Mouse (Mus musculus): Measurements from ENCODE around the gene Irgm2. TPM values are rescaled to one million over a fixed set of nuclear protein-coding genes. Genes with fewer than 3 reads are reported as not detected.

Irgm2 gene
- polyA plus RNA-seq, 1 experiment from 2014 or later, result 1.5 TPM

GRCm38 (mm10) chr11:58263516-58263915 is 64.1 kb downstream of the Irgm2 start:
- Histone ChIP-seq H3K4me2 (no peak overlapping the region), H3K27ac (no peak overlapping the region), H3K4me3 (no peak overlapping the region), H3K27me3 (no peaks in the 10 kb centered on the region), H3K9me3 (no peaks in the 10 kb centered on the region), H3K9ac (no peak overlapping the region), H3K4me1 (no peaks in the 10 kb centered on the region), H3K36me3 (no peaks in the 10 kb centered on the region)
- WGBS, result 61% methylated on average over 2 of the region's 2 CpGs
- ATAC-seq (ENCODE audit: insufficient number of reproducible peaks, insufficient read depth, low FRiP score, low TSS enrichment, low read depth), result no peak

GRCm38 (mm10) chr11:58264546-58264945 is 65.1 kb downstream of the Irgm2 start:
- H3K27ac ChIP-seq, result no peak overlapping the region
- no peak for ATAC-seq (ENCODE audit: insufficient number of reproducible peaks, insufficient read depth, low FRiP score, low TSS enrichment, low read depth)
- 81% methylated on average over 9 of the region's 9 CpGs for WGBS

DNA sequence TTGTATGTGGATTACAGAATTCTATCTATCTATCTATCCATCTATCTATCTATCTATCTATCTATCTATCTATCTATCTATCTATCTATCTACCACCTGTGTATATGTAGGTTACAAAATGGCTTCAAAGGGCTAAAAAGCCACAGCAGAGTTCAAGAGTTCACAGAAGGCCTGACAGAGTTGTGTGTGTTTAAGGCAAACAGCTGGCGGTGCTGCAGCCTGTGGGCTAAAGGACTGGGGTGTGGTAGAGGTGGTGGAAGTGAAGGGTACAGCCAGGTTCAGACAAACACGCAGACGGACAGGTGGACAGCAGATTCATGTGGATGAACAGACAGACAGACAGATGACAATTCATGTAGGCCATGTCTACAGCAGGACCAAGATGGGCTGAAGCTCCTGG is 68.9 kb downstream of the Irgm2 start:
- Histone ChIP-seq H3K4me3 (no peak overlapping the region), H3K9me3 (no peaks in the 10 kb centered on the region), H3K4me1 (no peaks in the 10 kb centered on the region), H3K27ac (no peak overlapping the region), H3K4me2 (no peak overlapping the region), H3K27me3 (no peaks in the 10 kb centered on the region), H3K9ac (no peak overlapping the region), H3K36me3 (no peaks in the 10 kb centered on the region)
- 85% methylated on average over 3 of the region's 3 CpGs for WGBS
- ATAC-seq (ENCODE audit: insufficient number of reproducible peaks, insufficient read depth, low FRiP score, low TSS enrichment, low read depth), result no peak

More at GRCm38 (mm10) chr11:58264546-58264945, 65.1 kb downstream of the Irgm2 start:
- Histone ChIP-seq H3K9ac (no peak overlapping the region), H3K4me1 (no peaks in the 10 kb centered on the region), H3K9me3 (no peaks in the 10 kb centered on the region), H3K27me3 (no peaks in the 10 kb centered on the region), H3K4me2 (no peak overlapping the region), H3K4me3 (no peak overlapping the region), H3K36me3 (no peaks in the 10 kb centered on the region)

Other genes starting within 250 kb of the Irgm2 start
- gene Larp1, start 190.6 kb upstream of the Irgm2 start, polyA plus RNA-seq (2015; fragmentation: Nextera tagmentation; extraction: Ambion mirVana), result 18.6 and 18.9 TPM in 2 replicates
- 0.29 TPM in 1 of 2 replicates, not detected in the other for gene Gm12248, start 106.5 kb upstream of the Irgm2 start, polyA plus RNA-seq (2015; fragmentation: Nextera tagmentation; extraction: Ambion mirVana)
- 100.0 and 104 TPM in 2 replicates for gene Cnot8, start 95.5 kb upstream of the Irgm2 start, polyA plus RNA-seq (2015; fragmentation: Nextera tagmentation; extraction: Ambion mirVana)
- 25.0 and 26.1 TPM in 2 replicates for gene Gemin5, start 31.1 kb upstream of the Irgm2 start, polyA plus RNA-seq (2015; fragmentation: Nextera tagmentation; extraction: Ambion mirVana)
- 135 and 138 TPM in 2 replicates for gene Mrpl22, start 28.0 kb upstream of the Irgm2 start, polyA plus RNA-seq (2015; fragmentation: Nextera tagmentation; extraction: Ambion mirVana)
- gene Igtp, start 62 bp upstream of the Irgm2 start, polyA plus RNA-seq (2015; fragmentation: Nextera tagmentation; extraction: Ambion mirVana), result 3.1 and 3.4 TPM in 2 replicates
- not detected in 2 replicates for gene 4930438A08Rik, start 75.2 kb downstream of the Irgm2 start, polyA plus RNA-seq (2015; fragmentation: Nextera tagmentation; extraction: Ambion mirVana)
- gene Zfp692, start 107.5 kb downstream of the Irgm2 start, polyA plus RNA-seq (2015; fragmentation: Nextera tagmentation; extraction: Ambion mirVana), result 30.6 and 31.4 TPM in 2 replicates
- 41.2 and 41.9 TPM in 2 replicates for gene Zfp672, start 130.7 kb downstream of the Irgm2 start, polyA plus RNA-seq (2015; fragmentation: Nextera tagmentation; extraction: Ambion mirVana)
- gene Sh3bp5l, start 131.1 kb downstream of the Irgm2 start, polyA plus RNA-seq (2015; fragmentation: Nextera tagmentation; extraction: Ambion mirVana), result 33.4 and 34.6 TPM in 2 replicates
- 1.3 TPM in 1 of 2 replicates, not detected in the other for gene Lypd8, start 179.4 kb downstream of the Irgm2 start, polyA plus RNA-seq (2015; fragmentation: Nextera tagmentation; extraction: Ambion mirVana)
- not detected in 2 replicates for gene 1810065E05Rik, start 221.5 kb downstream of the Irgm2 start, polyA plus RNA-seq (2015; fragmentation: Nextera tagmentation; extraction: Ambion mirVana)
- not detected in 2 replicates for gene Gm12253, start 232.9 kb downstream of the Irgm2 start, polyA plus RNA-seq (2015; fragmentation: Nextera tagmentation; extraction: Ambion mirVana)

Data from embryonic facial prominence, embryonic 13.5 days (tissue).